In the genomic region with DNA sequence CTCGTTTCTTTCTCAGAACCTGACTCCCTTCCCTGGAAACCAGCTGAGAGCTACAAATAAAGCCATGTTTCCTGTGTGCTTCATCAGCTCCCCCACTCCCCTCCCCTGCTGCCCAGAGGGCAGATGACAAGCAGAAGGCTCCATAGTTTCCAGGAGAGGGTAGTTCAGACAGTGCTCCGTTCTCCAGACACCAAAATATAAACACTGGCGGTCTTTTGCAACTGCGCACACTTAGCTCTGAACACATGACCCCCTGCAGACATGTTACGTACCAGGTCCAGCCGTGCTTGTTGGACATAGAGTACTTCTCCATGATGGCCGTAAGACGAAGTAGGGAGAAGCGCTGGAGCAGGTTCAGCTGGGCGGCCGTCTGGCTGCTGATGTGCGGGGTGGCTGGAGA, we compare ENCODE assay signal across 9 mouse cellular contexts.
A peak's percentile ranks its signal among the peaks of the same experiment; 100 is the strongest.
DNase-seq lines count a peak whose midpoint lies in the region; ATAC-seq lines count a peak whose summit lies in the region.
"Had no signal": no experiment of that assay in that cellular context is flagged by ENCODE, and none has a peak within 500 bp of the region (broad histone marks: within the 10 kb centered on the region; RNA-seq: fewer than 3 reads in every experiment).

No protein-coding gene starts in this region.

- H3K9me3 ChIP-seq in kidney, embryonic 16.5 days (ENCODE audit: low read length): peaks cover 9% of the 10 kb centered on the region
- H3K9me3 ChIP-seq in forebrain, embryonic 13.5 days (replicated peaks): 0 out of 2 replicates have a peak, but pooled peaks cover 7% of the 10 kb centered on the region

- 38% methylated on average over 12 of the region's 12 CpGs for WGBS in kidney, embryonic 16.5 days
- 80% methylated on average over 12 of the region's 12 CpGs for WGBS in forebrain, embryonic 13.5 days

- H3K9ac ChIP-seq in kidney, embryonic 16.5 days (replicated peaks; ENCODE audit: low read length): 0 out of 2 replicates have a peak overlapping the region, but pooled peaks have one; percentile 11
- H3K9ac ChIP-seq in forebrain, embryonic 13.5 days: no peak overlapping the region

- H3K27ac ChIP-seq in kidney, embryonic 16.5 days (ENCODE audit: low read length): peak overlapping the region; percentile 76
- H3K27ac ChIP-seq in forebrain, embryonic 13.5 days: peak overlapping the region; percentile 16; the same call in 1 of the 2 replicates

- no peaks in the 10 kb centered on the region for H3K27me3 ChIP-seq in kidney, embryonic 16.5 days (ENCODE audit: insufficient read depth, low read length)
- no peaks in the 10 kb centered on the region for H3K27me3 ChIP-seq in forebrain, embryonic 13.5 days

- no peak overlapping the region for H3K4me2 ChIP-seq in kidney, embryonic 16.5 days (replicated peaks; ENCODE audit: low read depth, low read length)
- H3K4me2 ChIP-seq in forebrain, embryonic 13.5 days: no peak overlapping the region
- H3K4me2 ChIP-seq: liver, embryonic 11.5 days had no signal

- 0 out of 2 replicates have a peak, but pooled peaks have one; percentile 26 for ATAC-seq in kidney, embryonic 16.5 days (ENCODE audit: low FRiP score, low TSS enrichment)
- ATAC-seq in forebrain, embryonic 13.5 days: no peak
- ATAC-seq in inflammation-experienced regulatory T-cells, adult 6 months: no peak

- DNase-seq in cerebellum, postnatal 14 days: peak; percentile 25 to 32
- no peak for DNase-seq in cerebellum, postnatal 36 days
- no peak for DNase-seq in kidney, adult 18-20 months
- peak; percentile 37 for DNase-seq in mesoderm, embryonic 11.5 days (ENCODE audit: low read depth, low spot score)
- no peak for DNase-seq in thymus, postnatal 36 days

- no peak overlapping the region for H3K4me3 ChIP-seq in kidney, embryonic 16.5 days (ENCODE audit: low read length)
- H3K4me3 ChIP-seq in forebrain, embryonic 13.5 days: no peak overlapping the region

- peaks cover 21% of the 10 kb centered on the region for H3K36me3 ChIP-seq in kidney, embryonic 16.5 days (ENCODE audit: insufficient read depth, low read length)
- no peaks in the 10 kb centered on the region for H3K36me3 ChIP-seq in forebrain, embryonic 13.5 days (ENCODE audit: poor library complexity, severe bottlenecking)

- H3K4me1 ChIP-seq in kidney, embryonic 16.5 days (ENCODE audit: insufficient read depth, low read length): peaks cover 26% of the 10 kb centered on the region
- H3K4me1 ChIP-seq in forebrain, embryonic 13.5 days: 0 out of 2 replicates have a peak, but pooled peaks cover 5% of the 10 kb centered on the region

Comparison
In these comparisons a context has a peak if more than half of its experiments do, and no peak if none do; other contexts are left out.
1. DNase-seq: peak in cerebellum, postnatal 14 days (2 of 2) and mesoderm, embryonic 11.5 days (single experiment); none in cerebellum, postnatal 36 days (0 of 2), kidney, adult 18-20 months (single experiment) and thymus, postnatal 36 days (0 of 2).